Mouse (Mus musculus): ENCODE data around the gene Cast.

The Cast gene

GRCm38 (mm10) chr13:74808152-74808929, at the start of gene Cast:
Gene Cast, minus strand, starts transcription at chr13:74808810.
- peak; percentile 28 to 42 for DNase-seq (ENCODE audit: low read depth in 2 of 2, low spot score in 2 of 2)

- peak; percentile 56 to 68 for DNase-seq (ENCODE audit: low read depth in 2 of 2, low spot score in 2 of 2)
These were observed 45.9 kb upstream of the Cast start for GRCm38 (mm10) chr13:74854338-74855047.

GRCm38 (mm10) chr13:74850823-74851222, 42.2 kb upstream of the Cast start:
- DNase-seq (ENCODE audit: low read depth in 2 of 2, low spot score in 2 of 2), result no peak

DNA sequence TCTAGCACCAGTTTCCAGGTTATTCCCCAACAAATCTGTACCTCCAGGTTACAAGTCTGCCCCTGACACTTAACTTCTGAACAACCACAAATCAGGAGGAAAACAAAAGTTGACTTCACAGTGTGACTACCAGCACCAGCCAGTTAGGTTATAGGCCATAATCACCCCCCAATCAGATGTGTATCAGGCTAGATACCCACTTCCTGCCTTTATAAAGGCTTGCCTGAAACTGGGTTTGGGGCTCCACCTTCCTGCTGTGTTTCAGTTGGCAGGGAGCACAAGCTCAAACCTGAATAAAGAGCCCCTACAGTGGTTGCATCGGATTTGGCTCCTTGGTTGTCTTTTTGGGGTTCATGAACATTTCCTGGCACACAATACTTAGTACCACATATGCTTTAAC, 37.3 kb upstream of the Cast start:
- DNase-seq (ENCODE audit: low read depth in 2 of 2, low spot score in 2 of 2), result peak in 1 of 2 experiments; percentile 15

- DNase-seq (ENCODE audit: low read depth in 2 of 2, low spot score in 2 of 2), result no peak
These were observed 25.9 kb upstream of the Cast start for GRCm38 (mm10) chr13:74834543-74834942.

DNA sequence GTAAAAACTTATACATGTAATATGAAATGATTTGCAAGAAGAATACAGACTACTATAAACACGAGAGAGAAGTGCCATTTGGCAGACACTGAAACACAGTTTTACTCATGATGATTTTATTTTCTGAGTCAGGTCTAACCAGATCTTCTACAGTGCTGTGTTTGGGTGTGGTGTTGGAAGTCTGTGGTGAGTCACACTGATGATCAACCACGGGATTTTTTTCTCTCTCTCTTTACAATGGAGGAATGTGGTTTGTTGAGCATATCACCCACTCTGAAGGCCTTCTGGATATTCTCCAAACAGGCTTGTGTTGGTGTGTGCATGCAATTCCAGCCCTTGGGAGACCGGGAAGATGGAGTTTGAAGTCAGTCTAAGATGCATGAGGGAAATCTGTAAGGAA, 13.5 kb upstream of the Cast start:
- no peak for DNase-seq (ENCODE audit: low read depth in 2 of 2, low spot score in 2 of 2)

DNA sequence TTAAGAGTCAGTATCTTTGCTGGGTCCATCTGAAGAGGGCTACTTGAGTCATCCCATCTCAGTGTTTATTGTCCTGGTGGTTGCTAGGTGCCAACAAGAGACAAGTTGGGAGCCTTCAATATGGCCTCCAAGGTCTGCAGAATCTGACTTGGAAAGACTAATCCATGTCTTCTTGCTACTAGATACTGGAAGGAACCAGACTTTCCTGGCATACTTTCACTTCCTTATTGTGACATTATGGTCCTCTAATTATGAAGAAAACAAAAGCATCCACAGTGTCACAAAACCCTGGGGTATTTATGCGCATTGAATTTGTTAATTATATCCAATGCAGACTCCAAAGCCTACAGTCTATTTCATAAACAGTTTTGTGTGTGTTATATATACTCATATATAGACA, 7.1 kb upstream of the Cast start:
- no peak for DNase-seq (ENCODE audit: low read depth in 2 of 2, low spot score in 2 of 2)

DNA sequence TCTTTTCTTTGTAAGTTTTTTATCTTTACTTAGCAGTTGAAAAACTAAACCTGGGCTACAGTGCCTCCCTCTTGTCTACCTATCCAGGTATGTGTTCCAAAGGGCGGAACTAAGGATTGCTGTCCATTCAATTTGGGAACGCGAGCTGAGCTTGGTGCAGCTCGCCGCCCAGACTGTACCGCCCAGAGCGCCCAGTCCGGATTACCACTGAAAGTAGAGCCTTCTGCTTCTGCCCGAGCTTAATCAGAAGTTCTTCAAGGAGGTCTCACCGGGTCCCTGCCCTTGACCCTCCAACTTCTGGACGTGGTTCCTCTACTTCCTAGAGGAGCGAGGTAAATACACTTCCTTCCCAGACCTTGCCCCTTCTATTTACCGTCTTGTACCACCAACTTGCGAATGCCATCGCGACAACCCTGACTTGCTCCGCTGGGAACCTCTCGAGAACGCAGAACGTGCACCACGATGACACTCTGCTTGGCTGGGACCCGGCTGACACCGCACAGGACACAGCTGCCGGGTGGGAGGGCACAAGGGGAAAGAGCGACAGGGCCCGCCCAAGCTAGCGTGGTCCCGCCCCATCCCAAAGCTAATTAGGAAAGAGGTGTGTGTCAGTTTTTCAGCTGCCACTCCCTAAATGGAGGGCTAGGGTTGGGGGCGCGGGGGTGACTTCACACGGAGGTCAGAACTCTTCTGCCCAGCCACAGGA, 1.0 kb downstream of the Cast start:
- DNase-seq (ENCODE audit: low read depth in 2 of 2, low spot score in 2 of 2), result peak; percentile 61 to 77

GRCm38 (mm10) chr13:74806934-74807333, 1.7 kb downstream of the Cast start:
- no peak for DNase-seq (ENCODE audit: low read depth in 2 of 2, low spot score in 2 of 2)

GRCm38 (mm10) chr13:74794435-74794834, 14.2 kb downstream of the Cast start:
- DNase-seq (ENCODE audit: low read depth in 2 of 2, low spot score in 2 of 2), result no peak

GRCm38 (mm10) chr13:74787681-74788080, 20.9 kb downstream of the Cast start:
- DNase-seq (ENCODE audit: low read depth in 2 of 2, low spot score in 2 of 2), result no peak

DNA sequence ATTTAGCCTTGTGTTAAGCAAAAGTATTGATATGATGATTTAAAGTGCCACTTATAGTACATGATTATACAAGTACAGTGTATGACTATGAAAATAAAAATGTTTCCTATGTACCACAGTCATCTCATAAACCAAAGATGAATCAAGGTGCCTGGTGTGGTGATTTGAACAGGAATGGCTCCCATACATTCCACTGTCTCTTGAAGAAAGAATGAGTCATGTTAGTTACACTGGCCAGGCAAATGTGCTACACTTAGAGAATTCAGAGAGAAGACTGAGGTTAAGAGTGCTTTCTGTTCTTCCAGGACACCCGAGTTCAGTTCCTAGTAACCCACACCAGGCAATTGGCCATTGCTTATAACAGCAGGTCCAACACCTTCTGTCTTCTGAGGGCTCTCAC, 36.5 kb downstream of the Cast start:
- no peak for DNase-seq (ENCODE audit: low read depth in 2 of 2, low spot score in 2 of 2)

DNA sequence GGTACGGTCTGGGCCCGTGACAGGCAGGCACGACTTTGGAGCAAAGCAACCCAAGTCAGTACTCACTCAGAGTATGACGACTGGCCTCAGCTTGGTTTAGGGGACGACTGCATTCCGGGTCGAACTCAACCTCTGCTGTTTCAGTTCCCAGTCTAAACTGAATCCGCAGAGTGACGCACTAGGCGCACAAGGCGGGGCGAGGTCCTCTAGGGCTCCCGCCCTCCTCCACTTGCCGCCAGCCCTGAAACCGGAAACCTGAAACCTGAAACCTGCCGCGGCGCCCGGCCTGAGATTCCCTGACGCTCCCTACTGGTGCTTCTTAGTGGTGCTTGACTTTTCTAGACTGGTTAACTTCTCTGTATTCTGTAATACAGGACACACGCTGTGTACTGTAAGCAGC, 38.1 kb downstream of the Cast start:
- peak; percentile 96 for DNase-seq (ENCODE audit: low read depth in 2 of 2, low spot score in 2 of 2)

DNA sequence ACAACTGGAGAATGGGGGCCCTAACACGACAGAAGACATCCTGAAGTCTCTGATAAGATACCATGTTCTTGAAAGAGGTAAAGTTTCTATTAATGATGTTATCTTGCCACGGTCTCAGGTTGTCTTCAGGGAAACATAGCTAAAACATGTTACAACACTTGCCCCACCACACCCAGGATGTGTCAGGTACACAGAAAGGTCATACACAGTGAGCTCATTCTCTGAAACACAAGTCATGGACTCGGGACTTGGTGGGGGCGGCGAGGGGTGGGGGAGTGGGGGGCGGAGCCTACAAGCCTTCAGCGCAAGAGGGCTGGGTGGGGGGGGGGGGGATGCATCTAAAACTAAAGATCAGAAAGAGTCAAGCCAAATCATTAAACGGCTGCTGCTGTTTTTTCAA, 38.7 kb downstream of the Cast start:
- peak; percentile 16 to 20 for DNase-seq (ENCODE audit: low read depth in 2 of 2, low spot score in 2 of 2)

- no peak for DNase-seq (ENCODE audit: low read depth in 2 of 2, low spot score in 2 of 2)
These were observed 41.4 kb downstream of the Cast start for GRCm38 (mm10) chr13:74767186-74767585.

DNA sequence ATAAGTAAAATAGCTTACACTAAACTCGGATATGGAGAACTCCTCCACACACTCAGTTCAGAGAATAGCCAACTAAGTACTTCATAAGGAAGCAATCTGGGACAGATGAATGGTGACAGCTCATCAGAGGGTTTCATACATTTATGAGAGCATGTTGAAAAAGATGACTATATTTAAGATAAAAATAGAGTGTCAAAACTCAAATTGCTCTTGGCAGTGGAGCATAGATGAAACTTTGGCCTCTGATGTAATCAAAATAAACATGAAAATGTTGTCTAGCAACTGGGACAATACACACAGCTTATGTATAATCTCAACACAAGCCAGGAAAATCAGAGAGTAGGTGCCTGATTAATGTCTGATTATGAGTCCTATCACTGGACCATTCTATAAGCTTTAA, 45.9 kb downstream of the Cast start:
- DNase-seq (ENCODE audit: low read depth in 2 of 2, low spot score in 2 of 2), result no peak

DNA sequence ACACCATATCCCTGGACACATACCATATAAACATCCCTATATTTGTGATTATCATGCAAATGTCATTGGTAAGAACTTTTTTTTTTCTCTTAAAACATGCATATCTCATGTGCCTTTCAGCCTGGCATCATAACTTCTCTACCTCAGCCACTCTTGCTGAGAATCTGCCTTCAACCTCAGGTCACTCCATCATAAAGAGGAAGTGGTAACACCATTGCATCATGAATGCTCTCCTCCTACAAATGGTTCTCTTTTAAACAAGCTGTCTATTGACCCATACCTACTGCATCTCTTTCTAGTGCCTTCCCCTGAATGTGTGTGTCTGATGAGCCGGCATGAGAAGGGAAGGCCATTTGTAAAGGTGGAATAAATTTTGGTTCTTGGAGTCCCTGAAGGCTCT, 49.5 kb downstream of the Cast start:
- no peak for DNase-seq (ENCODE audit: low read depth in 2 of 2, low spot score in 2 of 2)

GRCm38 (mm10) chr13:74743219-74743618, 65.4 kb downstream of the Cast start:
- DNase-seq (ENCODE audit: low read depth in 2 of 2, low spot score in 2 of 2), result no peak

DNA sequence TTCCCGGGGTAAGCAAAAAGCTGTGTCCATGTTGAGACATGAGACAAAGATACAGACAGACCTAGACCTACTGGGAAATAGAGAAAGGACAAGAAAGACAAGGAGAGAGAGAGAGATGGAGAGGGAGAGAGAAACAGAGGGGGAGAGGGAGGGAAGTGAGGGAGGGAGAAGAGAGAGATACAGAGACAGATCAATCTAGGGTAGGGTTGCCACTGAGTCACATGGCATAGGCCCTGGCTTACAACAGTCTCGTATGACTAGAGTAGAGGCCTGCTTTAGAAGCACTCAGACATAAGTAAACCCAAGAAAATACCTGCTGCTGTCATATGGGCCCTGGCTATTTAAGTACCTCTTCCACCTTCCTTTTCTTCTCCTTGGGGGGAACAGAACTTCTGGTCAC, 72.2 kb downstream of the Cast start:
- DNase-seq (ENCODE audit: low read depth in 2 of 2, low spot score in 2 of 2), result no peak

GRCm38 (mm10) chr13:74735834-74736233, 72.8 kb downstream of the Cast start:
- DNase-seq (ENCODE audit: low read depth in 2 of 2, low spot score in 2 of 2), result no peak

DNA sequence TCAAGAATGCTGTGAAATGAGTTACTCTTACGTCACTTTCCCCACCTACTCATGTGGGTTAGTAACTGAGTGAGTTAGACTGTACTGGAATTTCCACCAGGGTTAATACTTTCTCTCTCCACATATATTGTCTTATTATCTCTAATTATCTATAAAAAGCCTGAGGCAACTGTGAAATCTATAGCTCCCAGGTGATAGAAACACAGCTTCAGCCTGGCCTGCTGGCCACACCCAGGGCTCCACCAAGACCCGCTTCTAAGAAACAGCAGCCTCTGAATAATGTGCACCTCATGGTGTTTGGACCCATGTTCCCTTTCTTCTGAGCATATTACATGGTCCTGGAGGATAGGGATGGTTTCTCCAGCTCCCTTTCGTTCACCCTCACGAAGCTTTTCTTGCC, 74.9 kb downstream of the Cast start:
- no peak for DNase-seq (ENCODE audit: low read depth in 2 of 2, low spot score in 2 of 2)

GRCm38 (mm10) chr13:74719002-74719401, 89.6 kb downstream of the Cast start:
- no peak for DNase-seq (ENCODE audit: low read depth in 2 of 2, low spot score in 2 of 2)

Data from CD8-positive naive resting alpha-beta T cell, adult 2 months (primary cell).